Mouse (Mus musculus): Measurements from ENCODE around the gene Hdhd3. TPM values are rescaled to one million over a fixed set of nuclear protein-coding genes. Genes with fewer than 3 reads are reported as not detected.
"Not testable (repeated sequence)": the region's sequence is repeated elsewhere in the genome, so short reads cannot be mapped to it uniquely, and the experiment has no call there.

Gene Hdhd3
- polyA plus RNA-seq, 1 experiment from 2014 or later: 115 TPM

GRCm38 (mm10) chr4:62486162-62486696 is 17.0 kb downstream of the Hdhd3 start:
- H3K4me1 ChIP-seq (ENCODE audit: control insufficient read depth, insufficient read depth, low read length): peaks cover 3% of the 10 kb centered on the region; the same call in 1 of the 2 replicates
- no peak overlapping the region for H3K9ac ChIP-seq (ENCODE audit: low read depth, low read length)
- WGBS: 92% methylated on average over 15 of the region's 15 CpGs
- H3K27ac ChIP-seq (ENCODE audit: low read length): no peak overlapping the region
- no peak overlapping the region for H3K4me3 ChIP-seq (ENCODE audit: low read length)
- ATAC-seq: no peak
- H3K36me3 ChIP-seq (ENCODE audit: control insufficient read depth, insufficient read depth, low read length): no peaks in the 10 kb centered on the region
- no peak overlapping the region for H3K4me2 ChIP-seq (ENCODE audit: low read depth, low read length)
- no peaks in the 10 kb centered on the region for H3K9me3 ChIP-seq (ENCODE audit: control insufficient read depth, low read length)
- H3K27me3 ChIP-seq (replicated peaks; ENCODE audit: control insufficient read depth, insufficient read depth, low read length): no peaks in the 10 kb centered on the region

GRCm38 (mm10) chr4:62485450-62486161 is 17.7 kb downstream of the Hdhd3 start:
- Histone ChIP-seq H3K27ac (ENCODE audit: low read length) (peak overlapping the region; percentile 50; the same call in 1 of the 2 replicates), H3K4me3 (ENCODE audit: low read length) (no peak overlapping the region), H3K27me3 (replicated peaks; ENCODE audit: control insufficient read depth, insufficient read depth, low read length) (no peaks in the 10 kb centered on the region), H3K9me3 (ENCODE audit: control insufficient read depth, low read length) (no peaks in the 10 kb centered on the region), H3K4me2 (ENCODE audit: low read depth, low read length) (no peak overlapping the region), H3K4me1 (ENCODE audit: control insufficient read depth, insufficient read depth, low read length) (peaks cover 3% of the 10 kb centered on the region; the same call in 1 of the 2 replicates), H3K36me3 (ENCODE audit: control insufficient read depth, insufficient read depth, low read length) (no peaks in the 10 kb centered on the region), H3K9ac (ENCODE audit: low read depth, low read length) (no peak overlapping the region)
- ATAC-seq: peak; percentile 51
- 71% methylated on average over 8 of the region's 8 CpGs for WGBS

- 78% methylated on average over 3 of the region's 3 CpGs for WGBS
- ATAC-seq: no peak
These were observed 18.3 kb downstream of the Hdhd3 start for GRCm38 (mm10) chr4:62484928-62485327.

GRCm38 (mm10) chr4:62480709-62481605 is 22.3 kb downstream of the Hdhd3 start:
- peak; percentile 2; the same call in 1 of the 2 replicates for ATAC-seq
- Histone ChIP-seq H3K36me3 (ENCODE audit: control insufficient read depth, insufficient read depth, low read length) (no peaks in the 10 kb centered on the region), H3K9me3 (ENCODE audit: control insufficient read depth, low read length) (no peaks in the 10 kb centered on the region), H3K9ac (ENCODE audit: low read depth, low read length) (peak overlapping the region; percentile 27; the same call in 1 of the 2 replicates), H3K27ac (ENCODE audit: low read length) (peak overlapping the region; percentile 22; the same call in 1 of the 2 replicates), H3K4me2 (ENCODE audit: low read depth, low read length) (peak overlapping the region; percentile 81), H3K4me3 (ENCODE audit: low read length) (peak overlapping the region; percentile 52), H3K27me3 (replicated peaks; ENCODE audit: control insufficient read depth, insufficient read depth, low read length) (no peaks in the 10 kb centered on the region), H3K4me1 (ENCODE audit: control insufficient read depth, insufficient read depth, low read length) (peaks cover 3% of the 10 kb centered on the region; the same call in 1 of the 2 replicates)
- WGBS: 28% methylated on average over 10 of the region's 10 CpGs

More at GRCm38 (mm10) chr4:62484928-62485327, 18.3 kb downstream of the Hdhd3 start:
- no peaks in the 10 kb centered on the region for H3K36me3 ChIP-seq (ENCODE audit: control insufficient read depth, insufficient read depth, low read length)
- no peak overlapping the region for H3K4me3 ChIP-seq (ENCODE audit: low read length)
- peaks cover 3% of the 10 kb centered on the region; the same call in 1 of the 2 replicates for H3K4me1 ChIP-seq (ENCODE audit: control insufficient read depth, insufficient read depth, low read length)
- H3K27ac ChIP-seq (ENCODE audit: low read length): peak overlapping the region; percentile 50; the same call in 1 of the 2 replicates
- no peaks in the 10 kb centered on the region for H3K9me3 ChIP-seq (ENCODE audit: control insufficient read depth, low read length)
- H3K27me3 ChIP-seq (replicated peaks; ENCODE audit: control insufficient read depth, insufficient read depth, low read length): no peaks in the 10 kb centered on the region
- H3K9ac ChIP-seq (ENCODE audit: low read depth, low read length): no peak overlapping the region
- no peak overlapping the region for H3K4me2 ChIP-seq (ENCODE audit: low read depth, low read length)

- Histone ChIP-seq H3K27me3 (replicated peaks; ENCODE audit: control insufficient read depth, insufficient read depth, low read length) (no peaks in the 10 kb centered on the region), H3K4me2 (ENCODE audit: low read depth, low read length) (peak within 1 kb of the TSS; percentile 81), H3K4me3 (ENCODE audit: low read length) (peak within 1 kb of the TSS; percentile 52), H3K4me1 (ENCODE audit: control insufficient read depth, insufficient read depth, low read length) (peaks cover under 1% of the 10 kb centered on the region; the same call in 1 of the 2 replicates), H3K9ac (ENCODE audit: low read depth, low read length) (peak within 1 kb of the TSS; percentile 64), H3K36me3 (ENCODE audit: control insufficient read depth, insufficient read depth, low read length) (no peaks in the 10 kb centered on the region), H3K27ac (ENCODE audit: low read length) (peak within 1 kb of the TSS; percentile 22; the same call in 1 of the 2 replicates), H3K9me3 (ENCODE audit: control insufficient read depth, low read length) (no peaks in the 10 kb centered on the region)
- ATAC-seq: peak; percentile 89
- under 1% methylated on average over 71 of the region's 71 CpGs for WGBS
These were observed 23.1 kb downstream of the Hdhd3 start, which contains the start of gene Bspry for GRCm38 (mm10) chr4:62479937-62480708. Gene Bspry, plus strand, starts transcription at chr4:62480053.

GRCm38 (mm10) chr4:62479593-62479936 is 23.7 kb downstream of the Hdhd3 start:
- Histone ChIP-seq H3K4me2 (ENCODE audit: low read depth, low read length) (peak overlapping the region; percentile 81), H3K9ac (ENCODE audit: low read depth, low read length) (peak overlapping the region; percentile 64), H3K4me3 (ENCODE audit: low read length) (peak overlapping the region; percentile 52)
- not testable (repeated sequence) for ATAC-seq; H3K27ac ChIP-seq (ENCODE audit: low read length); H3K27me3 ChIP-seq (replicated peaks; ENCODE audit: control insufficient read depth, insufficient read depth, low read length); H3K9me3 ChIP-seq (ENCODE audit: control insufficient read depth, low read length); H3K4me1 ChIP-seq (ENCODE audit: control insufficient read depth, insufficient read depth, low read length); H3K36me3 ChIP-seq (ENCODE audit: control insufficient read depth, insufficient read depth, low read length)
- 12% methylated on average over 11 of the region's 11 CpGs for WGBS

- ATAC-seq: no peak
- Histone ChIP-seq H3K27ac (ENCODE audit: low read length) (peak overlapping the region; percentile 49; the same call in 1 of the 2 replicates), H3K4me1 (ENCODE audit: control insufficient read depth, insufficient read depth, low read length) (no peaks in the 10 kb centered on the region), H3K9ac (ENCODE audit: low read depth, low read length) (no peak overlapping the region), H3K4me3 (ENCODE audit: low read length) (no peak overlapping the region), H3K36me3 (ENCODE audit: control insufficient read depth, insufficient read depth, low read length) (no peaks in the 10 kb centered on the region), H3K9me3 (ENCODE audit: control insufficient read depth, low read length) (no peaks in the 10 kb centered on the region), H3K27me3 (replicated peaks; ENCODE audit: control insufficient read depth, insufficient read depth, low read length) (no peaks in the 10 kb centered on the region), H3K4me2 (ENCODE audit: low read depth, low read length) (no peak overlapping the region)
- 57% methylated on average over 6 of the region's 6 CpGs for WGBS
These were observed 25.6 kb downstream of the Hdhd3 start for GRCm38 (mm10) chr4:62477542-62478244.

- no peaks in the 10 kb centered on the region for H3K9me3 ChIP-seq (ENCODE audit: control insufficient read depth, low read length)
- ATAC-seq: peak; percentile 36; the same call in 1 of the 2 replicates
- no peaks in the 10 kb centered on the region for H3K27me3 ChIP-seq (replicated peaks; ENCODE audit: control insufficient read depth, insufficient read depth, low read length)
- peak overlapping the region; percentile 62 for H3K27ac ChIP-seq (ENCODE audit: low read length)
- no peak overlapping the region for H3K4me3 ChIP-seq (ENCODE audit: low read length)
- no peaks in the 10 kb centered on the region for H3K4me1 ChIP-seq (ENCODE audit: control insufficient read depth, insufficient read depth, low read length)
- H3K36me3 ChIP-seq (ENCODE audit: control insufficient read depth, insufficient read depth, low read length): no peaks in the 10 kb centered on the region
- no peak overlapping the region for H3K4me2 ChIP-seq (ENCODE audit: low read depth, low read length)
- H3K9ac ChIP-seq (ENCODE audit: low read depth, low read length): no peak overlapping the region
- 56% methylated on average over 6 of the region's 6 CpGs for WGBS
These were observed 27.5 kb downstream of the Hdhd3 start for GRCm38 (mm10) chr4:62475793-62476192.

Data from intestine, embryonic 16.5 days (tissue).